Mouse (Mus musculus): ENCODE measurements around the gene Syt2.

The Syt2 gene

GRCm38 (mm10) chr1:134646261-134646962 is at the start of gene Syt2:
TSS of gene Syt2 (plus strand) at chr1:134646677.
- in situ Hi-C loops (cut with MboI, MseI), result no loop called here

DNA sequence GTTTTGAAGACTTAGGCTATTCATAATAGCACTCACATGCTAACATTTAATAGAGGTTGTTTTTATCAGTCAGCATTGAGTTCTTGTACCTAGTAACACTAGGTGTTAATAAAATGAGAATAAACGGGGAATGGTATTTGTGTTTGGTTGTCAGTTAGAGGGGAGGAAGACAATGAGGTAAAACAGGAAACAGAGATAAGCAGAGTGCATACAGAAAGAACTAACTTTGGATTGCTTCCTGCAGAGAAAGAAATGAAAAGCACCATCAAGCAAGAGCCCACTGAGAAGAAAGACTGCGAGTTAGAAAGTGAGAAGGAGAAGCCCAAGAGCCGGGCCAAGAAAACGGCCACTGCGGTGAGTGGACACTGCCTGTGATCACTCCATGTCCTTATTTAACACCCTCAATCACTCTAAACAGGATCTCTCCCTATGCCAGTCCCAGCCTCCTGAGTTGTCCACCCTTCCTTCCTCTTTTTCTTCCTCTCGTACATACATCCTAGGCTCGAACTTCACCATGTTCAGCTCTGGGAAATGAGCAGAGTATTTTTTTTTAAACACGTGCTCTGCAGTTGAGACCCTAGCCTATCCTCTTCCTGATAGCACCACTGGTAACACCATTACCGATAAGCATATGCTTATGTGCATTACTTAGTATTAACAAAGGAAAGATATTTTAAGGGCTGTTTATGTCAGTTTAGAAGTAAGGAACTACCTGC is 49.0 kb upstream of the Syt2 start:
- in situ Hi-C loops (cut with MboI, MseI), result no loop called here

DNA sequence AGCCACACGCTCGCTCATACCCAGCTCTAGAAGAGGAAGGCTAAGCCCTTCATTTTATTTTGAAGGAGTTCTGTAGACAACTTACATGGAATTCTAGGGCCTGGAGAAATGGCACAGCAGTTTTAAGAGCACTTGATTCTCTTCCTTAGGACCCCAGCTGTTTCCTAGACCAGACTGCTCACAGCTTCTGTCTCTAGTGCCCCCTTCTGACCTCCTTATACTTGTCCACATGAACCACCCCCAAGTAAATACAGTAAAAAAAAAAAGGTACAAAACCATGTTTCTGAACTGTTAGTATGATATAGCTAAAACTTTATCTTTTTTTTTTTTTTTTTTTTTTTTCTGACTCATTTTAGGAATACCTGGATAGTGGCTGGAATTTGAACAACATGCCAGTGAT is 42.4 kb upstream of the Syt2 start:
- in situ Hi-C loops (cut with MboI, MseI), result no loop called here

GRCm38 (mm10) chr1:134605670-134606069 is 40.8 kb upstream of the Syt2 start:
- in situ Hi-C loops (cut with MboI, MseI), result no loop called here

GRCm38 (mm10) chr1:134606381-134606780 is 40.1 kb upstream of the Syt2 start:
- in situ Hi-C loops (cut with MboI, MseI), result no loop called here

DNA sequence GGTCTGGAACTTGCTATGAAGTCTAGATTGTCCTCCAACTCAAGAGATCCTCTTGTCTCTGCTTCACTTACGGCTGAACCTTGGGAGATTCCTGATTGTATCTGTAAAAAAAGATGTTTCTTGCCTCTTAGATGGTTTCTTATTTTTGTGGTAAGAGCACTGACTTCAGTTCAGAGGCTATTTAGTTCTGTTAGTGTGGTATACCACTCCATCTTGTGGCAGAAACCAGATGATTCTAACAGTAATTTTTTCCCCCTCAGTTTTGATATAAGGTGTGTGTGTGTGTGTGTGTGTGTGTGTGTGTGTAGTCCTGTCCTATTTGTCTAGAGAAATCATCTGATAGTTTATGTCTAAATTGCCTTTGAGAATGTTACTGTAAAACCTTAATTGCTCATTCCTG is 39.2 kb upstream of the Syt2 start:
- in situ Hi-C loops (cut with MboI, MseI), result no loop called here

DNA sequence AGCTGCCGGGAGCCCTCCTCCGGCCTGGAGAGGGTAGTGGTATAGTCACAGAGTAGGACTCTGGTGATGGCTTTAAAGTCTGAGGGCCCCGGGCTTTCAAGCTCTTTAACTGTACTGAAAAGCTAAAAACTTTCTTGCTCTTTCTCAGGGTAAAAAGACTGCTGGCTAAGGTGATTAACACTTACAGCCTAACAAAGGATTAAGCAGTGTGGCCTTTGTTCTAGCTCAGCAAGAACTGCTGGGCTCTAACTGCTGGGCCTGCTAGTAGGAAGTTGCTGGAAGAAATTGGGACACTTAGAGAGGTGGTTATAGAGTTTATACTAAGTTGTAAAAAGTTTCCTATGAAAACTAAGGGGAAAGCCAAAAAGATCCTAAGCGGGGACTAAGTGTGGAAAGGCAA is 37.3 kb upstream of the Syt2 start:
- in situ Hi-C loops (cut with MboI, MseI), result no loop called here

GRCm38 (mm10) chr1:134614554-134614953 is 31.9 kb upstream of the Syt2 start:
- in situ Hi-C loops (cut with MboI, MseI), result no loop called here

DNA sequence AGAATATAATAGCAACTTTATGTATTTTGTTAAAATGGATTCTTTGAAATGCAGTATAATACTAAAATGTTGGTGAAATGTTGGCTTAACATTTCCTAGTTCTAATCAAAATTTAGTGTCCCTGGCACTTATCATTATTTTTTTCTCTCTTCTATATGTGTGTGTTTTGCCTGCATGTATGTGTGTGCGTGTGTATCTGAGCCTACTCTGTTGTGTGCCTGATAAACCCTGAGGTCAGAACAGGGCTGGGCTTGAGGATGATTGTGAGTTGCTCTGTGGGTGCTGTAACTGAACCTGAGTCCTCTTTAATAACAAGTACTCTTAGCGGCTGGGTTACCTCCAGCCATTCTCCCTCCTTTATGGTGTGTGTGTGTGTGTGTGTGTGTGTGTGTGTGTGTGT is 31.5 kb upstream of the Syt2 start:
- in situ Hi-C loops (cut with MboI, MseI), result no loop called here

GRCm38 (mm10) chr1:134617656-134618055 is 28.8 kb upstream of the Syt2 start:
- in situ Hi-C loops (cut with MboI, MseI), result no loop called here

DNA sequence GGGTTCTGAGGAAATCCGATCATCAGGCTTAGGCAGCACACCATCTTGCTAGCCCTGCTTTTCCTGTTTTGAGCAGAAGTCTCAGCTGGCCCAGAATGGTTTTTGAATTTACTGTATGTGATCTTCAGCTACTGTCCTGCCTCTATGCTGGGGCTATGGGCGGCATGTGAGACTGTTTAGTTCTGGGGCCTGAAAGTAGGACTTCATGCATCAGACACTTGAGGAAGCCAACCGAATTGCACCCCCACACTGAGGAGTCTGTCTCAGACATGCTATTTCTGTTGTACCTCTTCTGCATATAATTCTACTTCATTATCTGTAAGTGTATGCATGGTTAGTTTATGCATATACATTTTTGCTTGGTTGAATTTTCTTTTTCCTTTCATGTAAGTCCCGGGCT is 21.2 kb upstream of the Syt2 start:
- in situ Hi-C loops (cut with MboI, MseI), result no loop called here

DNA sequence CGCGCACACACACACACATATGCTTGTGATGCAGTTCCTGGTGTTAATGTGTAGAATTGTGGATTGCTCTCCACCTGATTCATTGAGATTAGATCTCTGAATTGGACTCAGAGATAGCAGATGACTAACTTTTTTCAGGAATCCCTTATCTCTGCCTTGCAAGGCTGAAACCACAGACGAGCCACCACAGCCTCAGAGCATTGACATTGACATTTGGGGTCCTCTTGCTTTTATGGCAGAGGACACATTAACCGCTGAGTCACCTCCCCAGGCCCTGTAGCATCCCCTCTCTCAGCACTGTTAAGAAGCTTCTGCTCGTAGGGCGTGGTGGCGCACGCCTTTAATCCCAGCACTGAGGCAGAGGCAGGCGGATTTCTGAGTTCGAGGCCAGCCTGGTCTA is 17.0 kb upstream of the Syt2 start:
- in situ Hi-C loops (cut with MboI, MseI), result no loop called here

GRCm38 (mm10) chr1:134634296-134634695 is 12.2 kb upstream of the Syt2 start:
- in situ Hi-C loops (cut with MboI, MseI), result no loop called here

- in situ Hi-C loops (cut with MboI, MseI), result no loop called here
Measured at GRCm38 (mm10) chr1:134636245-134636644, 10.2 kb upstream of the Syt2 start.

DNA sequence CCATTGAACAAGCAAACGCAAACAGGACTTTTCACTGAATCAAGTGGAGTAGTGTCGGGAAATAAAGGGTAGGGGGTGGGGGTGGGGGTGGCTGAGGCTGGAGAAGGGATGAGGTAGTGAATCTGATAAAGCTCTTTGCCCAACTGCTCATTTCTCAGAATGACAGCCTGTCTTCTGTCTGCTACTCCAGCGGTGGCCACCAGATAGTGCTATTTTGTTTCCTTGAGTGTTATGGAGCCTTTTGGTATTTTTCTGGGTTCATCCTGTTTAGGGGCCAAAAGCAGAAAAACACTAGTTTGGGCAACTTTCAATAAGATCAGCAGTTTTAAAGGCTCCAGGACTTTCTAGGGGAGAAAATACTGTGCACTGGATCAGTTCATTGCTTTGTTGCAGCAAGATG is 9.8 kb upstream of the Syt2 start:
- in situ Hi-C loops (cut with MboI, MseI), result no loop called here

DNA sequence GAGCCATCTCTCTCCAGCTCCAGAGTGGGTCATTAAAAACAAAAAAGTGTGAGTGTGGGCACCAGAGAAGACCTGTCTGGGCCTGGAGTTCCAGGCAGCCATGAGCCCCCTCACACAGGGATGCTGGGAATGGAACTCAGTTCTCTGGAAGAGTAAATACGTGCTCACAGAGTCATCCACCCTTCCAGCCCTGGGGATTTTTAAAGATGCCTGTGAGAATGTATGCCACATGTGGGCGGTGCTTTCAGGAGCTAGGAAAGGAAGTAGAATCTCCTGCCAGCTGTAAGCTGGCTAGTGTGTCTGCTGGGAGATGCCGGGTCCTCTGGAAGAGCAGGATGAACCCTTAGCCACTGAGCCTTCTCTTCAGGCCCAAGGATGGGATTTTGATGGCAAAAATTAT is 8.4 kb upstream of the Syt2 start:
- in situ Hi-C loops (cut with MboI, MseI), result no loop called here

- in situ Hi-C loops (cut with MboI, MseI), result no loop called here
Measured at GRCm38 (mm10) chr1:134638522-134638921, 8.0 kb upstream of the Syt2 start.

- in situ Hi-C loops (cut with MboI, MseI), result no loop called here
Measured at GRCm38 (mm10) chr1:134639460-134639859, 7.0 kb upstream of the Syt2 start.

GRCm38 (mm10) chr1:134641507-134641906 is 5.0 kb upstream of the Syt2 start:
- in situ Hi-C loops (cut with MboI, MseI), result no loop called here

DNA sequence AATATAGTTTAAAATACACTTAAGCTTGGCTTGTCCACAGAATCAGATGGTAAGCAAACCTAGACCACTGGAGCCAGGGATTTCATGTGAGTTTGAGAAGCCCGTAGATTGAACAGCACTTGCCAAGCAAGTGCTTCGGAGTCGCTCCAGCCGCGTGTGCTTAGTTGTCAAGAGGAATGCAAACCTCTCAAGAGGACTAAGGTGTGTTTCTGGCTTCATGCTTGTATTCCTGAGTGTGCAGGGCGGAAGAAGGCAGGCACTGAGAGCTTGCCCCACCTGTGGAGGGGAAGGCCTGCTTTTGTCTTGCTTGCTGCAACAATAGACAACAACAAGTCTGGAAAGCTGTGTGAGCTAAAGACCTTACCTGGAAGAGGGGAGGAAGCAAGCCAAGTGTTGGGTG is 2.8 kb upstream of the Syt2 start:
- in situ Hi-C loops (cut with MboI, MseI), result no loop called here

DNA sequence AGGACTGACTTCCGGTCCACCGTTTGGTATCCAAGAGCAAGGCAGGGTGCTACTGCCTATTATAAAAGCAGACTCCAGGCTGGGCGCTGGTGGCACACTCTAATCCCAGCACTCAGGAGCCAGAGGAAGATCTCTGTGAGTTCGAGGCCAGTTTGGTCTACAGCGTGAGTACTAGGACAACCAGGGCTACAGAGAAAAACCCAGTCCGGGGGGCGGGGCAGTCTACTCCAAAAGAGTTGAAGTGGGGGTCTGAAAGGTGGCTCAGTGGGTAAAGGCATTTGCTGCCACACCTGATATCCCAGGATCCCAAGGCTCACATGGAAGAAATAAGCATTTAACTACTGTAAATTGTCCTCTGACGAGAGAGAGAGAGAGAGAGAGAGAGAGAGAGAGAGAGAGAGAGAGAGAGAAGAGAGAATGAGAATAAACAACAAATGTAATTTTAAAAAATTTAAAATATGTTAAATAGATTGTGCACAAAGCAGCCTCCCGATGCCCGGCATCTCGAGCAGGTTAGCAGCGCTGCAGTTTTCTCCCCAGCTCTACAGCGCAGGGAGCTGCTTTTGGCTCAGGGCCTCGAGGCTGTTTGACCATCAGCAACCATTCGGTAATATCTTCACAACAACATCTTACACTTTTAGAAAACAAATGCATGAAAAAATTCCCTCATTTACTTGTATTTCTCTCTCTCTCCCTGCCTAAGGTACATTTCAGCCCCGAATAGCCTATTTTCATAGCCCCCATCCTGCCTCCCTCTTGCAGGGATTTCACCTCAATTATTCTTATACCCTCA is 873 bp upstream of the Syt2 start:
- in situ Hi-C loops (cut with MboI, MseI), result no loop called here

GRCm38 (mm10) chr1:134646963-134647282 is 446 bp downstream of the Syt2 start:
- in situ Hi-C loops (cut with MboI, MseI), result no loop called here

GRCm38 (mm10) chr1:134647591-134647990 is 1.1 kb downstream of the Syt2 start:
- in situ Hi-C loops (cut with MboI, MseI), result no loop called here

Data from T-helper 2 cell (primary cell).